Mouse (Mus musculus) CH12.LX (cell line): ENCODE results near the gene Max. TPM values are rescaled to one million over a fixed set of nuclear protein-coding genes. Genes with fewer than 3 reads are reported as not detected.

ENCODE experiments used
- DNase-seq: peaks from one replicate; pipeline ENCODE4 v3.0.0-alpha.2; 2013; ENCODE audit errors: extremely low read depth
- H3K27ac ChIP-seq: 2 replicates; pipeline ENCODE4 v1.5.1; 2012; ENCODE audit warnings: low read depth, mild to moderate bottlenecking, control low read depth, moderate library complexity; ENCODE audit not compliant: insufficient read depth
- H3K27me3 ChIP-seq: replicated peaks from 2 replicates; pipeline ENCODE3; 2012; ENCODE audit warnings: inconsistent platforms
- H3K36me3 ChIP-seq, 2 experiments: replicated peaks in 1 of 2; 2 replicates each; pipeline versions ENCODE3 to v1.6.1; 2012; ENCODE audit warnings: inconsistent platforms in 1 of 2, low read length in 1 of 2, mild to moderate bottlenecking in 1 of 2, mixed read lengths in 1 of 2, moderate library complexity in 1 of 2; ENCODE audit not compliant: control insufficient read depth in 1 of 2, insufficient read depth in 1 of 2
- H3K4me1 ChIP-seq, 2 experiments: 2 replicates each; pipeline ENCODE4 v1.6.1; 2012; ENCODE audit warnings: inconsistent platforms in 1 of 2, moderate library complexity in 1 of 2; ENCODE audit not compliant: insufficient read depth in 2 of 2, control insufficient read depth in 1 of 2
- H3K4me2 ChIP-seq: 2 replicates; pipeline ENCODE4 v1.6.1; 2012; ENCODE audit warnings: low read depth, mild to moderate bottlenecking, control low read depth; ENCODE audit not compliant: poor library complexity, insufficient read depth, severe bottlenecking
- H3K4me3 ChIP-seq, 3 experiments: fragments of 150-350 bp in 1 of 3; sonication (generic) in 1 of 3; replicated peaks in 1 of 3; 2 replicates each; pipeline versions ENCODE3 to v1.5.1; 2011 to 2012; ENCODE audit warnings: low read depth in 2 of 3, low read length in 2 of 3, mild to moderate bottlenecking in 2 of 3, moderate library complexity in 2 of 3, control low read depth in 1 of 3, improper control_type of control experiment in 1 of 3, inconsistent platforms in 1 of 3, mixed read lengths in 1 of 3; ENCODE audit not compliant: poor library complexity in 1 of 3
- H3K79me2 ChIP-seq: replicated peaks from 2 replicates; pipeline ENCODE4 v1.6.1; 2012; ENCODE audit warnings: mild to moderate bottlenecking, moderate library complexity; ENCODE audit not compliant: control insufficient read depth, poor library complexity, insufficient read depth, severe bottlenecking; ENCODE audit errors: extremely low read depth
- H3K9ac ChIP-seq: 2 replicates; pipeline ENCODE4 v1.6.1; 2012; ENCODE audit warnings: low read depth, mild to moderate bottlenecking, control low read depth, moderate library complexity; ENCODE audit not compliant: insufficient read depth
- H3K9me3 ChIP-seq: replicated peaks from 2 replicates; pipeline ENCODE3; 2012; ENCODE audit warnings: low read length, inconsistent platforms, mixed read lengths
- CHD1 ChIP-seq: IDR thresholded peaks from 2 replicates; pipeline ENCODE4 v1.6.1; 2012; ENCODE audit warnings: low read depth, low read length, improper control_type of control experiment, inconsistent platforms
- CTCF ChIP-seq, 2 experiments: IDR thresholded peaks in 1 of 2; conservative IDR thresholded peaks in 1 of 2; 2 replicates each; pipeline ENCODE4 v1.5.1; 2011 to 2012; ENCODE audit warnings: low read depth in 2 of 2, low read length in 2 of 2, improper control_type of control experiment in 1 of 2, inconsistent platforms in 1 of 2, mild to moderate bottlenecking in 1 of 2, moderate library complexity in 1 of 2
- E2F4 ChIP-seq: IDR thresholded peaks from 2 replicates; pipeline ENCODE4 v1.6.1; 2011; ENCODE audit warnings: low read depth, low read length, improper control_type of control experiment; ENCODE audit not compliant: insufficient replicate concordance
- ELF1 ChIP-seq: IDR thresholded peaks from 2 replicates; pipeline ENCODE4 v1.6.1; 2014; ENCODE audit warnings: low read depth, mild to moderate bottlenecking, inconsistent platforms, low read length, improper control_type of control experiment
- ETS1 ChIP-seq: conservative IDR thresholded peaks from 2 replicates; pipeline ENCODE4 v1.6.1; 2012; ENCODE audit warnings: low read depth, mild to moderate bottlenecking, inconsistent platforms, low read length, improper control_type of control experiment, moderate library complexity
- GABPA ChIP-seq: IDR thresholded peaks from 2 replicates; pipeline ENCODE4 v1.6.1; 2012; ENCODE audit warnings: low read depth, low read length, improper control_type of control experiment, inconsistent platforms; ENCODE audit not compliant: insufficient replicate concordance
- HCFC1 ChIP-seq: IDR thresholded peaks from 2 replicates; pipeline ENCODE4 v1.6.1; 2012; ENCODE audit warnings: low read depth, mild to moderate bottlenecking, inconsistent platforms, low read length, improper control_type of control experiment
- JUN ChIP-seq: IDR thresholded peaks from 2 replicates; pipeline ENCODE4 v1.6.1; 2011; ENCODE audit warnings: low read depth, mild to moderate bottlenecking, low read length, improper control_type of control experiment, moderate library complexity; ENCODE audit not compliant: insufficient read depth
- JUND ChIP-seq: conservative IDR thresholded peaks from 2 replicates; pipeline ENCODE4 v1.6.1; 2011; ENCODE audit warnings: low read depth, low read length, improper control_type of control experiment
- MAFK ChIP-seq: IDR thresholded peaks from 2 replicates; pipeline ENCODE4 v1.6.1; 2011; ENCODE audit warnings: low read length, improper control_type of control experiment; ENCODE audit not compliant: insufficient replicate concordance
- MAX ChIP-seq: IDR thresholded peaks from 2 replicates; pipeline ENCODE4 v1.6.1; 2011; ENCODE audit warnings: low read length, improper control_type of control experiment
- MAZ ChIP-seq: IDR thresholded peaks from 2 replicates; pipeline ENCODE4 v1.6.1; 2012; ENCODE audit warnings: low read depth, mild to moderate bottlenecking, inconsistent platforms, low read length, improper control_type of control experiment, moderate library complexity
- MEF2A ChIP-seq: IDR thresholded peaks from 2 replicates; pipeline ENCODE4 v1.6.1; 2014; ENCODE audit warnings: low read depth, mild to moderate bottlenecking, inconsistent platforms, low read length, improper control_type of control experiment, borderline replicate concordance
- MYC ChIP-seq: IDR thresholded peaks from 2 replicates; pipeline ENCODE4 v1.6.1; 2011; ENCODE audit warnings: low read depth, mild to moderate bottlenecking, improper control_type of control experiment, low read length
- NELFE ChIP-seq: IDR thresholded peaks from 2 replicates; pipeline ENCODE4 v1.6.1; 2011; ENCODE audit warnings: low read depth, low read length, improper control_type of control experiment
- PAX5 ChIP-seq: IDR thresholded peaks from 2 replicates; pipeline ENCODE4 v1.6.1; 2012; ENCODE audit warnings: low read length, inconsistent platforms, mixed read lengths
- POLR2A ChIP-seq: IDR thresholded peaks from 2 replicates; pipeline ENCODE4 v1.6.1; 2011; ENCODE audit warnings: low read depth, mild to moderate bottlenecking, improper control_type of control experiment, low read length
- RAD21 ChIP-seq: IDR thresholded peaks from 2 replicates; pipeline ENCODE4 v1.6.1; 2011; ENCODE audit warnings: low read depth, mild to moderate bottlenecking, low read length, improper control_type of control experiment, moderate library complexity
- RCOR1 ChIP-seq: conservative IDR thresholded peaks from 2 replicates; pipeline ENCODE4 v1.6.1; 2012; ENCODE audit warnings: low read depth, mild to moderate bottlenecking, inconsistent platforms, low read length, improper control_type of control experiment
- SMC3 ChIP-seq: IDR thresholded peaks from 2 replicates; pipeline ENCODE4 v1.6.1; 2011; ENCODE audit warnings: low read depth, low read length, improper control_type of control experiment
- TCF12 ChIP-seq: IDR thresholded peaks from 2 replicates; pipeline ENCODE4 v1.6.1; 2014; ENCODE audit warnings: low read depth, mild to moderate bottlenecking, inconsistent platforms, low read length, improper control_type of control experiment
- USF2 ChIP-seq: conservative IDR thresholded peaks from 2 replicates; pipeline ENCODE4 v1.6.1; 2011; ENCODE audit warnings: low read depth, low read length, improper control_type of control experiment
- ZMIZ1 ChIP-seq: IDR thresholded peaks from 2 replicates; pipeline ENCODE4 v1.6.1; 2012; ENCODE audit warnings: low read depth, mild to moderate bottlenecking, inconsistent platforms, low read length, improper control_type of control experiment
- ZNF384 ChIP-seq: IDR thresholded peaks from 2 replicates; pipeline ENCODE4 v1.6.1; 2012; ENCODE audit warnings: low read depth, low read length, improper control_type of control experiment, inconsistent platforms
- dilution Hi-C: fragments of 300-500 bp; cut with MboI; formaldehyde crosslinking; loops from 2 replicates; pipeline ENCODE4 v1.14.3; 2020; ENCODE audit warnings: low sequenced_read_pairs; ENCODE audit not compliant: extremely low pct_unique_long_range_greater_than_20kb, extremely low pct_ligation_motif_present
- in situ Hi-C: fragments of 300-500 bp; cut with MboI; formaldehyde crosslinking; loops from 3 replicates; pipeline ENCODE4 v1.14.3; 2019; ENCODE audit warnings: low sequenced_read_pairs, low pct_ligation_motif_present, low pct_unique_long_range_greater_than_20kb, mixed read lengths
- polyA plus RNA-seq: library from polyadenylated mRNA; unstranded; fragments of >175 nt; gene quantifications from 2 replicates; pipeline ENCODE4 v1.2.1, GENCODE M21; 2012; ENCODE audit warnings: low read depth; ENCODE audit not compliant: insufficient read length
- total RNA-seq, 2 experiments: library from RNA; depleted of rRNA; stranded (reverse); fragments of 300-350 nt in 1 of 2; fragments of >200 nt in 1 of 2; gene quantifications; 2 replicates each; pipeline ENCODE4 v1.2.3; 2012 to 2014

Gene Max
- total and polyA plus RNA-seq, 3 experiments: 23.9 to 128 (median 69.6) TPM

DNA sequence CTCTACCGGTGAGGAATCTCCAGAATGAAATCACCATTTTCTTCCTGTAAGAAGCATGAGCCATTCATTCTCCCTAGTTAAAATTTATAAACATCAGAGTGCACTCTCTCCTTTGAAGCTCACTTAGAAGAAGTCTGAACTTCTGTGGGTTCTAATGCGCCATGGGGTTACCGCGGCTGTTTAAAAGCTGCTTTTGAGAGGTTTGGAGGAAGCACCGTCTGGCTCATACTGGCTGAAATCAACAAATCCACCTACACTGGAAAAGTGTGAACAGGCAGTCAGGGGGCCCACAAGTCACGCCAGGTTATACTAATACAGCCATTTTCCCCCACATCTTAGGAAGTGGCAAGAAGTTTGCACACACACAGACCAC is 29.3 kb downstream of the Max start (continued):
- TF ChIP-seq MAX: no peak
- TF ChIP-seq HCFC1: no peak

DNA sequence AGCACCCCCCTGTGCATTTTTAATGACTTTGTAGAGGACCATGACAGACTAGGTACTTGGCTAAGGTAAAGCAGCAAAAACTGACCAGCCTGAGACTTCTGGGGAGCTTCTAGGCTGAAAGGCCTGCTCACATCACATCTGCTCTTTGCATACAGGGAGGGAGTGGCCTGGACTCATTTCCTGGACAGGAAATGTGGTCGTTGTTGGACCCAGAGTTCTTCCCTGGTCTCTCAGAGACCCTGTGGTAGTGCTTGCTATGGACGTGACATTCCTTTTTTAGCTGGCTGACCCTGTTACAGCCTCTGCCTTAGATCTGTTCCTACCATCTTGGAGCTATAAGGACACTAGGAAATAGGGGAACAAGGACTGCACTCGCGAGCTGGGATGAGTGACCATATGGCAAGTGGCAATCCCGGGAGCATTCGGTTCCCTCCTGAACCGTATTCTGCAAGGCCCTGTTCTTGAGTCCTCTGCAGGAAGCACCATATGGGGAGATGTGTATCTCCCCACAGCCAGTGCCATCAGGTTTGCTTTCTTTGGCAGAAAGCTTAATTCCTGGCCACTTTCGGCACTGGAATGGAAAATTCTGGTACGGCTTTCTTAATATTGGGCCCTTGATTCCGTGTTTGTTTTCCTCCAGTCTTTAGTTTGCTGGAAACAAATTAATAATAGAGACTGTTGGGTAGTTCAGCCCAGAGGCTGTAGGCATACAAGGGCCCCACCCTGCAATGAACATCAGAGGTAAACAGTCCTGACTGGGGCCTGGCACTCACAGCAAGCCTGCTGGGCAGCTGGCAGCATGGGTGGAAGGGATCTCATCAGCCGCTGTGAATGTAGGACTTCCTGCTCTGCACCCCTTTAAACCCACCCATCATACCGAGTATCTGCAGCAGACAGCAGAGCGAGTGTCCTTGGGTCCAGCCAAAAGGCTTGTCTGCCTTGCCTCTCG is 30.0 kb downstream of the Max start:
- DNase-seq: no peak
- H3K36me3 ChIP-seq: peaks cover 25 to 80% of the 10 kb centered on the region in 2 experiments
- no peak for TF ChIP-seq ZNF384
- no peak for TF ChIP-seq TCF12
- no peak for TF ChIP-seq JUN
- TF ChIP-seq SMC3: no peak
- TF ChIP-seq JUND: no peak
- TF ChIP-seq GABPA: no peak
- no peak for TF ChIP-seq MAFK
- no peak for TF ChIP-seq USF2
- TF ChIP-seq HCFC1: no peak
- TF ChIP-seq POLR2A: no peak
- no peak for TF ChIP-seq ETS1
- TF ChIP-seq MEF2A: no peak
- dilution Hi-C loops (no loop called here), in situ Hi-C loops (no loop called here)
- H3K4me2 ChIP-seq: no peak overlapping the region
- no peaks in the 10 kb centered on the region for H3K9me3 ChIP-seq
- no peak overlapping the region for H3K4me3 ChIP-seq
- no peaks in the 10 kb centered on the region for H3K79me2 ChIP-seq
- no peaks in the 10 kb centered on the region for H3K27me3 ChIP-seq
- no peak overlapping the region for H3K9ac ChIP-seq
- H3K4me1 ChIP-seq: peaks cover 4 to 50% of the 10 kb centered on the region in 2 experiments; a peak in 3 of 4 replicates
- no peak overlapping the region for H3K27ac ChIP-seq

DNA sequence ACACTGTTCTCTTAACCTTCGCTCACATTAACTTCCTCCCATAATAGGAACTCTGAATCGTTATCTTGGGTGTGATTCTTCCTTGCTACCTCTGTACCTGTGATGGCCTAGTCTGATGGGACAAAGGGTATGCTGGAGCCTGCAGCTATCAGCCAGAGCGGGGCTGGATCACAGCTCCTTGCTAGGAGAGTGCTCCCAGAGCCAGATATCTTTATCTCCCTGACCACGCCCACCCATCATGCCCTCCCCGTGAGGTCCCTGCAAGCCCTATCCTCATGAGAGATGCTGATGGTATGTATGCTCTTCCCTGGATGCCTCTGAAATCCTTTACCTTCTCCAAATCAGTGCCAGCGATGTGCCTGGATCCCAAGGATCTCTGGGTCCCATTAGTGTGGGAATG is 31.8 kb downstream of the Max start:
- DNase-seq: no peak
- no peak overlapping the region for H3K4me2 ChIP-seq

More for the DNA sequence above, 31.8 kb downstream of the Max start:
- Histone ChIP-seq H3K27me3 (no peaks in the 10 kb centered on the region), H3K4me1 (peaks cover 4 to 33% of the 10 kb centered on the region in 2 experiments; a peak in 2 of 4 replicates), H3K79me2 (no peaks in the 10 kb centered on the region), H3K9ac (no peak overlapping the region), H3K27ac (no peak overlapping the region), H3K36me3 (peaks cover 8 to 74% of the 10 kb centered on the region in 2 experiments), H3K4me3 (no peak overlapping the region), H3K9me3 (no peaks in the 10 kb centered on the region)
- no peak for TF ChIP-seq RCOR1
- TF ChIP-seq CHD1: no peak
- no peak for TF ChIP-seq JUN
- TF ChIP-seq POLR2A: no peak
- no peak for TF ChIP-seq MAZ
- no peak for TF ChIP-seq SMC3
- no peak for TF ChIP-seq ELF1
- TF ChIP-seq MAFK: no peak
- no peak for TF ChIP-seq TCF12
- TF ChIP-seq PAX5: no peak
- no peak for TF ChIP-seq MEF2A
- TF ChIP-seq GABPA: no peak
- TF ChIP-seq E2F4: no peak
- TF ChIP-seq CTCF (conservative IDR thresholded peaks at IDR 0.05 in 1 of 2, IDR thresholded peaks at IDR 0.05 in 1 of 2; ENCODE audit: low read depth in 2 of 2, low read length in 2 of 2): no peak
- TF ChIP-seq ETS1: no peak
- TF ChIP-seq MYC: no peak
- no peak for TF ChIP-seq ZMIZ1
- no peak for TF ChIP-seq ZNF384
- no peak for TF ChIP-seq NELFE
- no peak for TF ChIP-seq RAD21
- dilution Hi-C loops: no loop called here
- in situ Hi-C loops: no loop called here
